Mouse (Mus musculus) cerebellum, postnatal 14 days (tissue): ENCODE results near the gene Gpld1.

Source experiments
- DNase-seq, 2 experiments: peaks; one replicate each; pipeline ENCODE4 v3.0.0; 2021; ENCODE audit warnings: mixed read lengths in 2 of 2

Gpld1 gene

DNA sequence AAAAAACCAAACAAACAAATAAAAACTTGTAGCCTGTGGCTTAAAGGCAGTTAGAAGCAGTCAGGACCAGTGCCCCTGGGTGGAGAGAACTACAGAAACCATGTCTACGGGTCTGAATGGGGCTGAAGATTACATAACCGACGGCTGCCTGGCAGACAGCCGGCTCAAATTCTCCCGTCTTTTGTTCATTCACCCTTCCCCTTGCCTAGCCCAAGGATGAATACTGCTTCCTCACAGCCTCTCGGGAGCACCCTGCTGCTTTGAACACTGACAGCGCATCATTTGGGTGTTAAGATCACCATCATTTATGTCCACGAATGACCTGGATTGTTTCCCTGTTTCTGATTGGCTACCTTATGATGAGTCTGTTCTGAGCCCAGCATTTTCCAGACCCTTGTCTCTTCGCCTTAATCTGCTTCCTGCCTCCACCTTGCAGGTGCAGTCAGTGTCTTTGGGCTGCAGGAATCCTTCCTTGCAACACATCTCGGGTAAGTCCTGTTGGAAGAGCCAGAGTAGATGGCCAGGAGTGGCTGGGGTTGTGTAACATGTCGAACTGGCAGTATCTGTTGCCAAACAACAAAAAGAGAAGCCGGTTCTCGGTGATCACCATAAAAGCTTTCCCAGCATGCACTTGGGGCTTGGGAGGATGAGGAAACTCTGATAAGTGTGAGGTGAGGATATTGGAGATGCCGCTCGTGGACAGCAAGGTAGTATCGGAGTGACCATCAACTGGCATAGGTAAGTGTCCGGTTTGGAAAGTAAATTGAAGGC, at the start of gene Gpld1:
Gpld1 (plus strand) TSS at position 641 of the 771 bp plus-strand sequence.
- DNase-seq: peak in 1 of 2 experiments; percentile 12

DNA sequence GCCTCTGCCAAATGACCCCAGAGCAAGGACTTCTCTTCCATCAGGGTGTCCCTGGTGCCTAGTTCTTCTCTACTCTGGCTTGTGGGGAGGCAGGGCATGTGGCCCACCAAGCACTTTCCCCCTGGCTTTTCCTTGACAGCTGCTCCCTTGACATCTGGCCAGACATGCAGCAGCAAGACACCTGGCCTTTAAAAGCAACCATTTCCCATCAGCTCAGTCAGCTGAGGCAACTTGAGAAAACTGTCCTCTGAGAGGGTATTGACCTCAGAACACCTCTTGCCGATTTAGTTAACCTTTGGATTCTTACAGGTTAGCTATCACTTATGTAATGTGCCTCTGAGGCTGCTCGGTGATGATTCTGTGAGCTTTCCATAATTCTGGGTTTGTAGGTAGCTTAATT, 49.1 kb upstream of the Gpld1 start:
- DNase-seq: no peak

DNA sequence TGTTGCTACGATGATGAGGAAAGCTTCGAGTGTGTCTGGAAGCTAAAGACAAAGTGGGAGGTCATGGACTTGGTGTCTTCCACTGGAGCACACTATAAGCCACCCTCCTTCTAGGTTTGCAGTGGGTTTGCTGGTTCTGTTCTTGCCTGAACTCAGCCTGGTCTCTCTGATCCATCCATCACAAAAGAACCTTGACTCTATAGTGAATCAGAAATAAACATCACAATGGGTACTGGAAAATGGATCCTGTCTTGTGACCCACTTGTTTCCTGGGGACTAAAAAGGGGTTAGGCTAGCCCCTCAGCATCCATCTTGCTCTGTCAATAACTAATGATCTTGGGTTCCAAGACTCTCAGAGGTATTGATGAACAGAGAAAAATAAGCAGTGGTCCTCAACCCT, 41.0 kb upstream of the Gpld1 start:
- DNase-seq: no peak

DNA sequence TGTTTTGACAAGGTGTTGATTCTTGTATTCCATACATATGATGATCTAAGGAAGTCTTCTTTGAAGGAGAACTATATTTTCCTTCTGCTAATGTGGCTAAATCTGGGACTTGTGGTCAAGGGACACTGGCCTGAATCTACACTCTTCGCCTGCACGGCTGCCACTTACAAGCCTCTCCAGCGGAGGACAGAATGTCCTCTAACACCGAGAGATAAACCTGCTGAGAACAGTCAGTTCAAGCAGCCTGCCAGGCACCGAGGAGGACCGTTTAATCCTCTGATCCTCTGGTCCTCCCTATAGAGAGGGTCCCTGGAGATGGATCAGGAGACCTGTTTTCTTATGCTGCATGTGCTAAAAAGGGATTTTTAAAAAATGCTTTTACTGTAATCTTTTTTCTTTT, 39.5 kb upstream of the Gpld1 start:
- no peak for DNase-seq

DNA sequence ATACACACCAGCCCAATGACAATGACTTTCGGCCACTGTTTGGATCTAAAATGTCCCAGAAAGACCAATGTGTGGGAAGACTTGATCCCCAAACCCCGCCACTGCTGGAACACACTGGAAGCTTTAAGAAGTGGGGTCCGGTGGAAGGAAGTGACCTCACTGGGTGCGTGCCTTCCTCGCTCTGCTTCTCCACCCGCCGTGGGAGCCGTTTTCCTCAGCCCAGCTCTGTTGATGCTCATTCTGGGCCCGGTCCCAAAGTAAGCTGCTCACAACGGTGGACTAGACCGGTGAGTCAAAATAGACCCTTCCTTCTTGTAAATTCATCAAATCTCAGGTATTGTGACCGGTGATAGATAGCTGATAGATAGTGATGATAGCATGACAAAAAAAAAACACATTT, 37.5 kb upstream of the Gpld1 start:
- DNase-seq: no peak

DNA sequence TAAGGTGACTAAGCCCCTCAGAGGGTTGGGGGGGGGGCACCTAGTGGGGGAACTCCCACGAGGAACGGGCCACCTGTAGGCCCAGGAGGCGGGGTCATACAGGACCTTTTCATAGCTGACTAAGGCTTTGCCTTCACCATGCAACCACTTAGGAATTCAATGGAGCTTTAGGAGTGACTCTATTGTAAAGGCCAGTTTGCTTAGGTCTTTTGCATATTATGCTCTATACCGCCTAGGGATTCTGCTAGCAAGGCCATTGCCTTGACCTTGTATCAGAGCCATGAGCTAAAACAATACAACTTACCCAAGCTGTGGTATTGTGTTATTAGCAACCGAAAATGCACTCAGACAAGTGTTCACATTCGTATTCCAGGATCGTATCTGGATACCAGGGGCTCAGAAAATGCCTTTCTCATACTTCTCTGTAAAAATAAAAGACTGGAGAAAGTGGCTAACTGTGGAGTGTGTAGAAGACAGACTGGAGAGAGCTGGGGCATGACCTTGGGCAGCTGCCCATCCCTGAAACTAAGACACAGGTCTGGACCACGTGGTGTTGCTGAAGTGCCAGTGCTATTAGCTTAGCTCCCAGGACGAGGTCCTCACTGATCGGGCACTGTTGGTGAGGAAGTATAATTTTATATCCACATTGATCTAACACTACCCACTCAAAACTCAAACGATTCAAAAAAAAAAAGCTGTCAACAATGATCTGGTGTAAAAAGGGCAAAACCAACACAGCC, 36.0 kb upstream of the Gpld1 start:
- no peak for DNase-seq

DNA sequence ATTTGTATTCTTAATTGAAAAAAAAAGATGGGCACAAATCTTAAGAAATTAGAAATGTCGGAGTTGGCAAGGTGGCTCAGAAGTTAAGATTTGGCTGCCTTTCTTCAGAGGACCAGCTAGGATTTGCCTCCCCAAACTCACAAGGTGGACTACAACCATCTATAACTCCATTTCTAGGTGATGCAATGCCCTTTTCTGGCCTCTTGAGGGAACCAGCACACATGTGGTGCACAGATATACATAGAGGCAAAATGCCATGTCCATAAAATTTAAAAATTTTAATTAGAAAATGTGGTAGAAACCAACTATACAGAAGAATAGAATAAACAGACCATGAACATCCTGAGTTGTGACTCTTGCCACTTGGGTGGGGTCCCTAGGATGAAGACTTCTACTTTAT, 33.8 kb upstream of the Gpld1 start:
- DNase-seq: no peak

DNA sequence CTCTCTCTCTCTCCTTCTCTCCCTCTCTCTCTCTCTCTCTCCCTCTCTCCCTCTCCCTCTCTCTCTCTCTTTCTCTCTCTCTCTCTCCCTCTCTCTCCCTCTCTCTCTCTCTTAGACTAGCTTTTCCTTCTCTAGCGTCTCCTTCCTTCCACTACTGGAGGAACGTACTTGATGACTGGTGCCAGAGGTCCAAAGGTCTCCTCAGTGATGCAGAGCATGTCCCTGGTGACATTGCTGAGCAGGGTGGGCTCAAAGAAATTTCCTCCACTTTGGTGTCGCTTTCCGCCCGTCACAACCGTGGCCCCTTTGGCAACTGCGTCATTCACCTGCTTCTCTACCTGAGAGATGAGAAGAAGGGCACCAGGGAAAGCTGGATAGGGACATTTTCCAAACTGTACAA, 29.4 kb upstream of the Gpld1 start:
- no peak for DNase-seq

DNA sequence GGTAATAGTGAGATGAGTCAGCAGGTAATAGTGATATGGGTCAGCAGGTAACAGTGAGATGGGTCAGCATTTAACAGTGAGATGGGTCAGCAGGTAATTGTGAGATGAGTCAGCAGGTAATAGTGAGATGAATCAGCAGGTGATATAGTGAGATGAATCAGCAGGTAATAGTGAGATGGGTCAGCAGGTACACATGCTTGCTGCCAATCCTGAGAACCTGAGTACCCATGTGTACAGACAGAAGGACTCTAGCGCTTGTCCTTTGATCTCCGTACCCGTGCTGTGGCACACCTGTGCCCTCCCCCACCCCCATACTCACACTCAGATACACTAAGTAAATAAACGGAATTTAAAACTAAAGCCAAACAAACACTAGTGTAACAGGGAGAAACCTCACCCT, 28.0 kb upstream of the Gpld1 start:
- no peak for DNase-seq

DNA sequence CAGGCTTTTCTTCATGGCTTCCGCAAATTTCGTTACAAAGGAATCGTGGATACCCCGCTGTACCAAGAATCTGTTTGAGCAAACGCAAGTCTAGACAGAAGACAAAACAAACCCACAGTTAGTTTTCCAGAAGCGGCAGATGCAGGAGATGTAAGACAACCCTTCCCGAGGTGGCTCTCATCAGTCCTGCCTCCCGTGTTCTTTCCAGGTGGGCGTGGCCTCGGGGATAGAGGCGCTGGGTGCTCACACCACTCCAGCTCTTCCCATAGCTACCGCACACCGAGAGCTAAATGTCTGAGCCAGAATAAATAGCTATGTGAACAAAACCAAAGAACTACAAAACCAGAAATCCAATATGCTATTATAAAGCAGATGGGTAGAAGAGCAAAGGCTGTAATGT, 27.1 kb upstream of the Gpld1 start:
- no peak for DNase-seq

DNA sequence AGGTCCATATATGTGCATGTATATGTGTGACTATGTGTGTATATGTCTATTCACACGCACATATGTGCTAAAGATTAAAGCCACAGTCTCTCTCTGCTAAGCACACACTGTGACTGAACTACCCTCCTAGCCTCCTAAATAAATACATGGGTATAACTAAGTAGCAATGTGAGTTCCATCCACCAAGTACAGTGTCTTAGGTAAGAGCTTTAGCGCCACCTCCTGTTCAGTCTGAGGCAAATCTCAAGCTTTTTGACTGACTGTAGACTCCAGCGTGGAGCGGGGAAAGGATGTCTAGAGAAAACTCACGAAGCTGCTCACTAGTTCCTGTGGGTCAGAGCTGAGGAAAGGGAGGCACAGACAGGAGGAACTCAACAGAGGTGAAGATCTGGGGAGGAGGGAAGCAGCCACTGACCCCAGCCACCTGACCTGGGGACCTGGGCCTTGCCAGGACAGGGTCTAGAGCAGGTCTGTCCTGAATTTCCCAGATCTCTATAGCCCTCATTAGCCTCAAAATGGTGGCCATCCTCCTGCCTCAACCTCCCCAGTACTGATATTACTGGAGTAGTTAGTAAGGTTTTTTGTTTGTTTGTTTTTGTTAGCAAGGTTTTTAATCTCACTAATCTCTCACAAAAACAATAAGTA, 22.5 kb upstream of the Gpld1 start:
- DNase-seq: peak; percentile 69 to 75

DNA sequence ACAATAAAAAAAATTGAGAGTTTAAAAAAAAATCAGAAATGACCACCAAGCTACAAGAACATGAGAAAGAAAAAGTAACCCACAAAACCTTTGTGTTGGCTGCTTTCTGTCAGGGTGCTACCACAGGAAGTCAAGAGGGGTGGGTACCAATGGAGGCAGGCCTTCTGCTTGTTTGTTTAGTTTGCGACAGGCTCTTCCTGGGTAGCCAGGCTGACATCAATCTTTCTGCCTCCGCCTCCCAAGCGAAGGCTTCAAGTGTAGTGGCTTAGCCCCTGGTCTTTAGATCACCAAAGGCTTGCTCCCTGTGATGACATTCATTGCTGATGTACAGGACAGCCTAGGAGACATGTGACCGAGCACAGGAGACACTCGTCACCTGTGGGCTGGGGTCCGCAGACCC, 21.7 kb upstream of the Gpld1 start:
- DNase-seq: no peak

DNA sequence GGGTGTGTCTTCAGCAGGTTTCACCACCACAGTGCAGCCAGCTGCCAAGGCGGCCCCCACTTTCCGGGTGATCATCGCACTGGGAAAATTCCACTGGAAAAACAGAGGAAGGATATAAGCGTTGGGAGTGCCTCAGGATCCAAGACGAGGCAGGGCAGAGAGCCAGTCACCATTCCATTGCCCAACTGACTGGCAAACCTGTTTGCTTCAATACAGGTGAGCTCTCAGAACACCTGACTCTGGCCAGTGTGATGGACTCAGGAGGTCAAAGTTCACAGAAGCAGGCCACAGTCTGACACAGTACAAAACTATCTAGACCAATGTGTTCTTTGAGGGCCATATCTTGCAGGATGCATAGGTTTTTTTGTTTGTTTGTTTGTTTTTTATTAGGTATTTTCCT, 19.0 kb upstream of the Gpld1 start:
- no peak for DNase-seq

DNA sequence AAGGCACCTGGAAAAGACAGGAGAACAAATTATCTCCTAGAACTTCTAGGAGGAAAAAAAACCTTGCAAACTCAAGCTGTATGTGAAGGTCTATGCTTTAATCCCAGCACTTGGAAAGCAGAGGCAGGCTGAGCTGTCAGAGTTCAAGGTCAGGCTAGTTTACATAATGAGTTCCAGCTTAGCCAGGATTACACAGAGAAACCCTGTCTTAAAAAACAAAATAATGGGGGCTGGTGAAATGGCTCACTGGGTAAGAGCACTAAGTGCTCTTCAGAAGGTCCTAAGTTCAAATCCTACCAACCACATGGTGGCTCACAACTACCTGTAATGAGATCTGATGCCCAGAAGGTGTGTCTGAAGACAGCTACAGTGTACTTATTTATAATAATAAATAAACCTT, 12.4 kb upstream of the Gpld1 start:
- no peak for DNase-seq

DNA sequence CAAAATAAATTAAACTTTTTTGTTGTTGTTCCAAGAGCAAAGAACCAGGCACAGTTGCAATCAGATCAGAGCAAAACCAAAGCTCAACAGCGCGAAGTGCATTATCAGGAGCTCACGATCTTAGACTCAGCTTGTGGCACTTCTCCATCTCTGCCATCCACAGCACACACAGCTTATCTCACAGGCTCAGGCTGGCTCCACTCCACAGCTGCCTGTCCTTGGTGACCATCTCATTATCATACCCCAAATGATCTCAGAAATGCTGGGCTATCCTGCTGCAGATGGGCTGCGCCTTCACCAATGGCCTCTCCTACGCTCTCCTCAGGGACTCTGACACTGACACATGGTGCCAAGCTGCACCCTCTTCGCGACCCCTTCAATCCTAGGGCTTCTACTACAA, 9.8 kb upstream of the Gpld1 start:
- no peak for DNase-seq

DNA sequence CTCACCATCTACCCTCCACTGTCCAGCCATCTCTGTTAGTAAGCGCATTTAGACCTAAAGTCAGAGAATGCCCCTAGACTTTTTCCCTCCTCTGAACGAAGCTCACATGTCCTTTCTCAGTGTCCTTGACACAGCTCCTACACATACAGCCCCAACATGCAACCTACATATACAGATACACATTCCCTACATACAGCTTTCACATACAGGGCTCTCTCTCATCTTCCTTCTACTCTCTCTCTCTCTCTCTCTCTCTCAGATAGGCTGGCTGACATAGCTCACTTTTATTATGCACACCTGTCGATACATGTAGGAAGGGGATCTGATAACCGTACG, 6.2 kb upstream of the Gpld1 start:
- no peak for DNase-seq

DNA sequence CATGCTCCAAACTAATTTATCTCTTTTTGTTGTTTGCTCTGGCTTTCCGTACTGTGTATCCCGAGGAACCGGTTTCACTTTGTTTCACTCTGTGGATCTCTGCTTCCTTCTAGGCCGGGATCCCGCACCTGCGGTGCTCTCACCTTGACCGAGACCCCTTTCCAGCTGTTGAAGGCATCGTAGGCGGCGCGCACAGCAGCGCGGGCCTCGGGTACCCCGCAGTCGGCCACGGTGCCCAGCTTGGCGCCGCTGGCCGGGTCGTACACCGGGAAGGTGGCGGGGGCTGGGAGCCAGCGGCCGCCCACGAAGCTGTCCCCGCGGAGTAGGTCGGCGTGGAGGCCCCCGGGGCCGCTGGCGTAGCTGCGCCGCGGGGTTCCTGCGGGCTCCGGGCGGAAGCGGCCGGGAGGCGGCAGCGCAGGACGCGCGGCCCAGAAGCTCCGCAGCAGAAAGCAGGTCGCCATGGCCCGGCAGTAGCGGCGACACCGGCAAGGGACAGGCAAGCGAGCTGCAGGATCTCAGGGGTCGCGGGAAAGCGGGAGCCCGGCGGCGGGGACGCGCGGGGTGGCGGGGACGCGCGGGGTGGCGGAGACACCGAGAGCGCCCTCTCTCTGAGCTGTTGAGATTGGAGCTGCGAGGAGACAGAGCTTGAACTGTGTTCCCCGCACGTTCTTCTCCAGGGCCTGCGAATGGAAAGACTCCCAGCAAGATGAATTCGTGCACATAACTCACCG, 5.7 kb upstream of the Gpld1 start, which contains the start of gene Aldh5a1:
Aldh5a1 (minus strand) TSS at position 554 of the 731 bp plus-strand sequence.
- DNase-seq: peak; percentile 89 to 91

DNA sequence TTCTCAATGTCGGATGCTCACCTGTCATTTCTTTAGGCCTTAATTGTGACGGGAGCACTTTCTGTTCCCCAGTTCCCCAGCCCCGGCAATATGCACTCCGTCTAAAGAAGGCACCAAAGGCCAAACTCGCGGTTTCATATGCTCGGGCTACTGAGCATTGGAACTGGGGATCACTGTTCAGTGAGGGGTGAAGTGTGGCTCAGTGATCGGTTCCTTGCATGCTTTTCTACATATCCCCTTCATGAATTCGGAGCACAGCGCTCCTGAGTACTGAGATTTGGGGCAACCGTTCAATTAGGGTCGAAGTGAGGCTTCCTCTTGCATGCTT, 5.1 kb upstream of the Gpld1 start:
- DNase-seq: no peak

DNA sequence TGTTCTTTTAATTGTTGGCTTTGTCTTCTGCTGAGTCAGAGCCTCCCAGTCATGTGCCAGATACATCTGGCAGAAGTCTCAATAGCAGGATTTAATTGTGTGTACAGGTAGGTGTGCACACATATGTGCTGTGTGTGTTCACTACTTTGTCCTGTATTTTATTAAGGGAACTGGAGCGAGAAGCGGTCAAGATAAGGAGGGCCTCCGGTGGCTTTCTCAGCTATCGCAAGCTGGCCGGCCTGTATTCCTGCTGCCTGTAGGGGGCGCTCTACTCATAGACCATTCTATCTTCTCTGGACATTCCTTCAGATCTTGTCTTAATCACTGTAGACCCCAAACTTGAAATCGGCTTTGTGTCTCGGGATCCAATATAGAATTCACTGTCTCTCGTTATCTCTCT, 4.3 kb upstream of the Gpld1 start:
- peak; percentile 90 to 94 for DNase-seq

DNA sequence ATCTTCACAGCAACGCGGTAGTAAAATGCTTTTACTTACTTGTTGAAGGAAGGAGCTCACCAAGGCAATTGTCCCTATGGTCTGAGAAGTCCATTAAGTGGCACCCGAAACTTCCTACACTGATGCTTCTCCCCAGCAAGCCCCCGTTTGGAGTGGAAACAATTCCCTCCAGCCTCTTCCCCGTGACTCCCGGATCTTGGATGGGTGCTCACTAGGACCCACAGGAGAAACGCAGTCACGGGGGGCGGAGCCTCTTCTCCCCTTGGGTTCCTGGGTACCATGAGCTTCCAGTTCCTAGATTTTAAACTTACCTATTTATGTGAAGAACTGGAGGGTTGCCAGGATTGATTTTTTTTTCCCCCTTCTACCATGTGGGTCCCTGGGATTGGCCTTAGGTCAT, 3.5 kb upstream of the Gpld1 start:
- no peak for DNase-seq

DNA sequence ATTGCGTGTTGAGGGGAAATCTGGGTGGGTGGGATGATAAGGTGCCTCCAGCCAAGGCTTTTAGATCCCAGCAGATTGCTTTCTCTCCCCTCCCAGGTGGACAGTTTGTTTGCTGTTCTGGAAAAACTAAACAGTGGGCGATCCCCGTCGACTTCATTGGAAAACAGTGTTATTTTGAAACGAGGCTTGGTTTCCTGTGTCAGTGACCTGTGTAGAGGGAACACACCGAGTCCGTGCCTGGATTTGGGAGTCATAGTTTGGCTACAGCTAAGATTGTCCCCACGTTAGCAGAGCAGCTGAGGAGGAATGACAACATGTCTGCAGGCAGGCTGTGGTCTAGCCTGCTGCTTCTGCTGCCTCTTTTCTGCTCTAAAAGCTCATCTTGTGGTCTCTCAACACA, 351 bp downstream of the Gpld1 start:
- DNase-seq: no peak

DNA sequence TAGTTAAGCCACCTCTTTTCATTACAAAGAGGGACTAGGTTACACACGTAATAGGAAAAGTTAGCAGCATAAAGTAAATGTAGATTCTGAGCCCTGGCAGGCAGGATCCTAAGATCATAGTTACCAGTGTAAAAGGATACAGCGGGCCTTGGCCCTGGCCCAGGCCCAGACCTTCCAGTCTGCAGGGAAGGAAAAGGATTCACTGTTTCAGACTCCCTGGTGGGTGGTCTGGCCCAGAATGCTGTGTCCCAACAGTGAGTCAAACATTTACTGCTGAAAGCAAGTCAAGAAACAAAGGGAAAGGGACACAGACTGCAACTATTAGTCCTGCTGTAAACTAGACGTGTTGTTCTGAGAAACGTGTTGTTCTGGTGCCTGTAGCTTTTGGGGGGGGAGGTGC, 2.6 kb downstream of the Gpld1 start:
- DNase-seq: peak; percentile 33 to 43

DNA sequence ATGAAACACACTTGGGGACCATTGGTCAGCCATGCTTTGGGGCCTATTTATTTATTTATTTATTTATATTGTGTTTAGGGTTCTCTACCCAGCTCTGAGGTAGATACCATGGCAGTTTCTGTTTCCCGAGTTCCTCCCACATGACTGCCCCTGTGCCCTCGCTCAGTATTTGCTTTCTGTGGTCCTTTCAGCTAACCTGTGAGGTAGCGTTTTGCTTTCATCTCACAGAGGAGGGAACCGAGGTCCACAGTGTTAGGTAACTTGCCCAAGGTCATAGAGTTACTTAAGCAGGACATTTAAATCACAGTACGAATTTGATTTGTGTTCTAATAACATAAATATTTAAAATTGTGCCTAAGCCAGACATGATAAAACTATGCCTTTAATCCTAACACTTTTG, 4.2 kb downstream of the Gpld1 start:
- no peak for DNase-seq

DNA sequence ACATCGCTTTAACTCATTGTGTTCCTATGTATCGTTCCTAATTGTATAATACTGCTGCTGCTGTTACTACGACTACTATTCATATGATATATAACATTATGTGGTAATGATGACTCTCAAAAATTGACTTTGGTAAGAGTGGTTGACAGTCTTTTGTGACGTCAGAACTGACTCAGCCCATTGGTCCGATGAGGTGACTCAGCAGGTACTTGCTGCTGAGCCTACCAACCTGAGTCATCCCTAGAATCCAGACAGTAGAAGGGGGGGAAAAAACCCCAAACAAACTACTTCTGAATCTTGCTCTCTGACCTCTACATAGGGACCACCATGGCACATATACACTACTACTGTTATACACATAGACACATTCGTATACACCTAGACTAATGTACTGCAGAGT, 5.9 kb downstream of the Gpld1 start:
- no peak for DNase-seq
